Mouse (Mus musculus) heart, adult 2 months (tissue): Measurements from ENCODE around the gene Sp4.

Experiments
- CTCF ChIP-seq: fragments of 200-600 bp; IDR thresholded peaks from 2 replicates; pipeline ENCODE4 v1.8.1; 2022; ENCODE audit warnings: antibody characterized with exemption, mild to moderate bottlenecking, moderate library complexity
- EP300 ChIP-seq: fragments of 200-500 bp; IDR thresholded peaks from 2 replicates; pipeline ENCODE4 v1.6.1; 2011; ENCODE audit warnings: low read depth, low read length, control low read depth; ENCODE audit not compliant: insufficient read depth
- POLR2A ChIP-seq: fragments of 200-500 bp; IDR thresholded peaks from 2 replicates; pipeline ENCODE4 v1.6.1; 2011; ENCODE audit warnings: mild to moderate bottlenecking, low read depth, low read length, control low read depth; ENCODE audit not compliant: insufficient read depth

DNA sequence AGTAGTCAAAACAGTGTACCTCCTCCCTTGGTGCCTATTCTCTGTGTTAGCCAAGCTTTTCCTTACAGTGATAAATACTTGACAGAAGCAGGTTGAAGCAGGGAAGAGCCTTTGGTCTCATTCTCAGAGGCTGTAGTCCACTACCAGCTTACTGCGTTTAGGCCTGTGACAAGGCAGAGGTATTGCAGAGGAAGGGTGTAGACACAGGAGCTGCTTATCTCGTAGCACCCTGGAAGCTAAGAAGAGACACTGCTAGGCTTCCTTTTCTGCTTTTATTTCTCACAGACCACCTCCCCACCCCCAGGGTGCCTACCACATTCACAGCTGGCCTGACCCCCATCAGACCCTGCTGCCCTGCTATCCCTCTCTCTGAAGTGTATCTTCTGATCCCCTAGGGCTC is 37.0 kb upstream of the Sp4 start:
- TF ChIP-seq CTCF = no peak
- no peak for TF ChIP-seq POLR2A
- TF ChIP-seq EP300 = no peak
